21 mouse cellular contexts compared by ENCODE assay signal in genomic region chr3:54717348-54717747, GRCm38 (mm10). TPM values are rescaled to one million over a fixed set of nuclear protein-coding genes. Genes with fewer than 3 reads are reported as not detected.
"Had no signal": no experiment of that assay in that cellular context is flagged by ENCODE, and none has a peak within 500 bp of the region (broad histone marks: within the 10 kb centered on the region; RNA-seq: fewer than 3 reads in every experiment).

No protein-coding gene starts in this region.

- H3K9me3 ChIP-seq: midbrain, embryonic 10.5 days; midbrain, embryonic 12.5 days; neural tube, embryonic 12.5 days had no signal

- H3K27me3 ChIP-seq: midbrain, embryonic 12.5 days; neural tube, embryonic 12.5 days had no signal

- H3K9ac ChIP-seq: liver, embryonic 14.5 days; lung, embryonic 14.5 days; midbrain, embryonic 12.5 days; neural tube, embryonic 12.5 days had no signal

- H3K27ac ChIP-seq: liver, embryonic 14.5 days; midbrain, embryonic 10.5 days; midbrain, embryonic 12.5 days; neural tube, embryonic 12.5 days had no signal

- DNase-seq: lung, adult 18-20 months; lung, embryonic 14.5 days; lung, postnatal 10 days; lung, postnatal 4 days; retina, postnatal 1 day; right cerebral cortex, adult 18-20 months; right cerebral cortex, postnatal 25 days; right cerebral cortex, postnatal 4 days; spleen, adult 18-20 months; thymus, adult 18-20 months; thymus, postnatal 14 days; thymus, postnatal 36 days had no signal

- H3K4me2 ChIP-seq: lung, embryonic 14.5 days; midbrain, embryonic 12.5 days; neural tube, embryonic 12.5 days had no signal

- H3K4me1 ChIP-seq: midbrain, embryonic 10.5 days; midbrain, embryonic 12.5 days; neural tube, embryonic 12.5 days had no signal

- H3K4me3 ChIP-seq: midbrain, embryonic 10.5 days; midbrain, embryonic 12.5 days; myocyte; neural tube, embryonic 12.5 days had no signal

RNA-seq across cellular contexts. Expression of gene Gm21958, which starts 3.2 kb away (rescaled TPM):
- total RNA-seq: megakaryocyte, adult 5-6 weeks; megakaryocyte-erythroid progenitor cell, adult 5-6 weeks had no signal
- polyA plus RNA-seq: liver, embryonic 14.5 days; liver, embryonic 16.5 days; myocyte; neural tube, embryonic 12.5 days; small intestine, adult 2 months had no signal

RNA-seq across cellular contexts. Expression of gene Smad9, which starts 38.0 kb away (rescaled TPM):
- total RNA-seq: megakaryocyte, adult 5-6 weeks; megakaryocyte-erythroid progenitor cell, adult 5-6 weeks had no signal
